Mouse (Mus musculus): ENCODE data around the gene Dennd2d.

- TF ChIP-seq CTCF (IDR thresholded peaks at IDR 0.05; ENCODE audit: borderline replicate concordance, insufficient read depth, low read length) (no peak), POLR2A (IDR thresholded peaks at IDR 0.05; ENCODE audit: low read depth, low read length) (no peak)
Observed at GRCm38 (mm10) chr3:106522730-106523129, 40.5 kb downstream of the Dennd2d start.
